Comparison of ENCODE assay signal across 15 mouse cellular contexts in the genomic region with DNA sequence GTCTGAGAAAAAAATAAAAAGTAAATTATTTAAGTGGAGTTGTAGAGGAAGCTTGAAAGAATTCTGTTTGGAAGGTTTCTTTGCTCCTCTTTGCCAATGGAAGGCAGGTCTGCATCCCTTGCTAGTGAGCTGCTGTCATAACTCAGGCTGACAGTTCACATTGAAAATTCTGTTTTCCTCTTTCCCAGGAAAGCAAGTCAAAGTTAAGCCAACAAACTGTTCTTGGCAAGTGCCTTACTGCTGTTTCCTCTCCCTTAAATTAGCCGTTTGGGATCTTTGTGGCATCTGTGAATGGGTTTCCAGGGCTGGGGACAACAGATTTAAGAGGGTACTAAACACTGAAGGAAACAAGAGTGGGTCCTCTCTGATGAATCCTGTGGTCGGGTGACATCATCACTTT.
"Had no signal": no experiment of that assay in that cellular context is flagged by ENCODE, and none has a peak within 500 bp of the region (broad histone marks: within the 10 kb centered on the region; RNA-seq: fewer than 3 reads in every experiment).

No protein-coding gene starts in this region.

- H3K27ac ChIP-seq: intestine, embryonic 15.5 days; limb, embryonic 12.5 days; limb, embryonic 15.5 days; liver, embryonic 15.5 days; neural tube, embryonic 12.5 days had no signal

- H3K36me3 ChIP-seq: intestine, embryonic 15.5 days; limb, embryonic 12.5 days; limb, embryonic 15.5 days; liver, embryonic 15.5 days; neural tube, embryonic 12.5 days had no signal

- H3K27me3 ChIP-seq: intestine, embryonic 15.5 days; limb, embryonic 12.5 days; limb, embryonic 15.5 days; liver, embryonic 15.5 days; neural tube, embryonic 12.5 days had no signal

- H3K9ac ChIP-seq: intestine, embryonic 15.5 days; limb, embryonic 12.5 days; limb, embryonic 15.5 days; liver, embryonic 15.5 days; neural tube, embryonic 12.5 days had no signal

- H3K9me3 ChIP-seq: intestine, embryonic 15.5 days; limb, embryonic 12.5 days; limb, embryonic 15.5 days; liver, embryonic 15.5 days; neural tube, embryonic 12.5 days had no signal

- H3K4me2 ChIP-seq: intestine, embryonic 15.5 days; limb, embryonic 12.5 days; limb, embryonic 15.5 days; liver, embryonic 11.5 days; liver, embryonic 15.5 days; midbrain, embryonic 11.5 days; neural tube, embryonic 12.5 days had no signal

- H3K4me1 ChIP-seq: intestine, embryonic 15.5 days; limb, embryonic 12.5 days; limb, embryonic 15.5 days; liver, embryonic 15.5 days; neural tube, embryonic 12.5 days had no signal

- DNase-seq: left cerebral cortex, postnatal 4 days; lung, adult 2 months; lung, postnatal 4 days; midbrain, embryonic 14.5 days; thymus, adult 18-20 months; thymus, postnatal 36 days had no signal

- H3K4me3 ChIP-seq: intestine, embryonic 15.5 days; limb, embryonic 12.5 days; limb, embryonic 15.5 days; liver, embryonic 15.5 days; neural tube, embryonic 12.5 days had no signal

- ATAC-seq: hindbrain, embryonic 16.5 days; intestine, embryonic 15.5 days; lung, postnatal 0 days had no signal
